Mouse (Mus musculus): ENCODE data around the gene Trim31.
A peak's percentile ranks its signal among the peaks of the same experiment; 100 is the strongest.

The Trim31 gene

GRCm38 (mm10) chr17:36896583-36896982, 1.3 kb upstream of the Trim31 start:
- no peak for DNase-seq (ENCODE audit: low read depth, low spot score)

GRCm38 (mm10) chr17:36897065-36897464, 853 bp upstream of the Trim31 start:
- DNase-seq (ENCODE audit: low read depth, low spot score), result no peak

- no peak for DNase-seq (ENCODE audit: low read depth, low spot score)
These were observed 1.5 kb downstream of the Trim31 start for GRCm38 (mm10) chr17:36899376-36899775.

- no peak for DNase-seq (ENCODE audit: low read depth, low spot score)
These were observed 2.1 kb downstream of the Trim31 start for GRCm38 (mm10) chr17:36900001-36900400.

- no peak for DNase-seq (ENCODE audit: low read depth, low spot score)
These were observed 2.8 kb downstream of the Trim31 start for GRCm38 (mm10) chr17:36900691-36901090.

GRCm38 (mm10) chr17:36903651-36904050, 5.7 kb downstream of the Trim31 start:
- DNase-seq (ENCODE audit: low read depth, low spot score), result no peak

- DNase-seq (ENCODE audit: low read depth, low spot score), result no peak
These were observed 10.3 kb downstream of the Trim31 start for GRCm38 (mm10) chr17:36908235-36908634.

- DNase-seq (ENCODE audit: low read depth, low spot score), result no peak
These were observed 11.9 kb downstream of the Trim31 start for GRCm38 (mm10) chr17:36909802-36910201.

GRCm38 (mm10) chr17:36912031-36912430, 14.1 kb downstream of the Trim31 start:
- no peak for DNase-seq (ENCODE audit: low read depth, low spot score)

GRCm38 (mm10) chr17:36914108-36914507, 16.2 kb downstream of the Trim31 start:
- DNase-seq (ENCODE audit: low read depth, low spot score), result peak; percentile 78

GRCm38 (mm10) chr17:36915076-36915475, 17.2 kb downstream of the Trim31 start:
- DNase-seq (ENCODE audit: low read depth, low spot score), result peak; percentile 51

GRCm38 (mm10) chr17:36920239-36920638, 22.3 kb downstream of the Trim31 start:
- DNase-seq (ENCODE audit: low read depth, low spot score), result no peak

- no peak for DNase-seq (ENCODE audit: low read depth, low spot score)
These were observed 24.8 kb downstream of the Trim31 start for GRCm38 (mm10) chr17:36922715-36923114.

GRCm38 (mm10) chr17:36923491-36923890, 25.6 kb downstream of the Trim31 start:
- DNase-seq (ENCODE audit: low read depth, low spot score), result no peak

GRCm38 (mm10) chr17:36927496-36928120, 29.7 kb downstream of the Trim31 start:
- DNase-seq (ENCODE audit: low read depth, low spot score), result no peak

- DNase-seq (ENCODE audit: low read depth, low spot score), result no peak
These were observed 31.5 kb downstream of the Trim31 start for GRCm38 (mm10) chr17:36929236-36929932.

GRCm38 (mm10) chr17:36930233-36930632, 32.3 kb downstream of the Trim31 start:
- no peak for DNase-seq (ENCODE audit: low read depth, low spot score)

GRCm38 (mm10) chr17:36931130-36931529, 33.2 kb downstream of the Trim31 start:
- DNase-seq (ENCODE audit: low read depth, low spot score), result no peak

- no peak for DNase-seq (ENCODE audit: low read depth, low spot score)
These were observed 33.9 kb downstream of the Trim31 start for GRCm38 (mm10) chr17:36931806-36932205.

- DNase-seq (ENCODE audit: low read depth, low spot score), result no peak
These were observed 40.1 kb downstream of the Trim31 start for GRCm38 (mm10) chr17:36938056-36938455.

- DNase-seq (ENCODE audit: low read depth, low spot score), result peak; percentile 69
These were observed 44.5 kb downstream of the Trim31 start for GRCm38 (mm10) chr17:36942391-36942790.

GRCm38 (mm10) chr17:36942791-36943471, 45.0 kb downstream of the Trim31 start, which contains the start of gene Rnf39:
Rnf39 (plus strand) TSS chr17:36942918.
- DNase-seq (ENCODE audit: low read depth, low spot score), result no peak

GRCm38 (mm10) chr17:36943691-36944090, 45.8 kb downstream of the Trim31 start:
- DNase-seq (ENCODE audit: low read depth, low spot score), result no peak
